Mouse (Mus musculus) lung, embryonic 14.5 days (tissue): ENCODE measurements around the gene Astn1. TPM values are rescaled to one million over a fixed set of nuclear protein-coding genes. Genes with fewer than 3 reads are reported as not detected.

Experiments used
- ATAC-seq: fragments of 200-750 bp; cut with Nextera tagmentation; 2 replicates; pipeline ENCODE4 v1.8.0; 2017; ENCODE audit warnings: mild to moderate bottlenecking, moderate TSS enrichment, moderate library complexity; ENCODE audit not compliant: insufficient read depth
- DNase-seq: peaks from one replicate; pipeline ENCODE4 v3.0.0-alpha.2; 2015
- H3K27ac ChIP-seq: fragments of 300-500 bp; sonication (generic); 2 replicates; pipeline ENCODE4 v1.5.1; 2014; ENCODE audit warnings: low read depth, mild to moderate bottlenecking, moderate library complexity
- H3K27me3 ChIP-seq: fragments of 300-500 bp; sonication (generic); 2 replicates; pipeline ENCODE4 v1.6.1; 2014; ENCODE audit warnings: low read length, control low read depth; ENCODE audit not compliant: insufficient read depth
- H3K36me3 ChIP-seq: fragments of 300-500 bp; sonication (generic); 2 replicates; pipeline ENCODE4 v1.6.1; 2014; ENCODE audit warnings: control low read depth; ENCODE audit not compliant: insufficient read depth
- H3K4me1 ChIP-seq: fragments of 300-500 bp; sonication (generic); 2 replicates; pipeline ENCODE4 v1.6.1; 2014; ENCODE audit warnings: antibody characterized with exemption, control low read depth; ENCODE audit not compliant: insufficient read depth
- H3K4me2 ChIP-seq: fragments of 300-500 bp; sonication (generic); 2 replicates; pipeline ENCODE4 v1.6.1; 2014; ENCODE audit warnings: mild to moderate bottlenecking
- H3K4me3 ChIP-seq: fragments of 300-500 bp; sonication (generic); 2 replicates; pipeline ENCODE4 v1.5.1; 2014; ENCODE audit warnings: low read depth, low read length
- H3K9ac ChIP-seq: fragments of 300-500 bp; sonication (generic); 2 replicates; pipeline ENCODE4 v1.6.1; 2014
- H3K9me3 ChIP-seq: fragments of 300-500 bp; sonication (generic); 2 replicates; pipeline ENCODE4 v1.6.1; 2016; ENCODE audit warnings: low read depth, low read length, control low read depth
- CTCF ChIP-seq: IDR thresholded peaks from 2 replicates; pipeline ENCODE4 v1.5.1; 2016; ENCODE audit warnings: antibody characterized with exemption, low read depth
- WGBS: fragments of 180-500 bp; shearing (Covaris S2); extraction: QIAGEN DNeasy Blood & Tissue Kit; methylation state at CpG from one replicate; pipeline ENCODE4 v1.1.7; 2014; 5-methylcytosine and 5-hydroxymethylcytosine counted together
- polyA plus RNA-seq: library from polyadenylated mRNA; unstranded; fragments of >200 nt; fragmentation: Nextera tagmentation; extraction: Ambion mirVana; gene quantifications from 2 replicates; pipeline ENCODE4 v1.2.1, GENCODE M21; 2014

Gene Astn1
- 0.36 and 0.89 TPM in 2 replicates for polyA plus RNA-seq

- DNase-seq: no peak
- TF ChIP-seq CTCF: no peak
- Histone ChIP-seq H3K27ac (no peak within 1 kb of the TSS), H3K9me3 (no peaks in the 10 kb centered on the region), H3K4me1 (no peaks in the 10 kb centered on the region), H3K9ac (peak within 1 kb of the TSS; percentile 34; the same call in 1 of the 2 replicates), H3K4me2 (peak within 1 kb of the TSS; percentile 67), H3K4me3 (peak within 1 kb of the TSS; percentile 34), H3K27me3 (peaks cover 24% of the 10 kb centered on the region), H3K36me3 (no peaks in the 10 kb centered on the region)
- 5% methylated on average over 2 of the region's 2 CpGs for WGBS
- ATAC-seq: no peak
These were observed at the start of gene Astn1 for GRCm38 (mm10) chr1:158361964-158362291. TSS of gene Astn1 (plus strand) at chr1:158362273.

GRCm38 (mm10) chr1:158323325-158323724, 38.7 kb upstream of the Astn1 start:
- Histone ChIP-seq H3K27me3 (no peaks in the 10 kb centered on the region), H3K4me3 (no peak overlapping the region), H3K9ac (no peak overlapping the region), H3K4me1 (no peaks in the 10 kb centered on the region), H3K9me3 (no peaks in the 10 kb centered on the region), H3K4me2 (no peak overlapping the region), H3K36me3 (no peaks in the 10 kb centered on the region), H3K27ac (no peak overlapping the region)
- WGBS: 77% methylated on average over 6 of the region's 6 CpGs
- no peak for ATAC-seq
- no peak for TF ChIP-seq CTCF
- DNase-seq: no peak

- 74% methylated on average over 5 of the region's 5 CpGs for WGBS
- no peak overlapping the region for H3K4me2 ChIP-seq
- H3K4me1 ChIP-seq: no peaks in the 10 kb centered on the region
- no peak overlapping the region for H3K9ac ChIP-seq
- DNase-seq (no peak), ATAC-seq (no peak)
- H3K27ac ChIP-seq: no peak overlapping the region
- H3K27me3 ChIP-seq: no peaks in the 10 kb centered on the region
- H3K4me3 ChIP-seq: no peak overlapping the region
- H3K9me3 ChIP-seq: no peaks in the 10 kb centered on the region
- no peaks in the 10 kb centered on the region for H3K36me3 ChIP-seq
- TF ChIP-seq CTCF: no peak
These were observed 33.9 kb upstream of the Astn1 start for GRCm38 (mm10) chr1:158328126-158328525.

- no peaks in the 10 kb centered on the region for H3K9me3 ChIP-seq
- WGBS: 87% methylated on average over 2 of the region's 2 CpGs
- H3K9ac ChIP-seq: no peak overlapping the region
- H3K27ac ChIP-seq: no peak overlapping the region
- no peak for DNase-seq
- H3K4me2 ChIP-seq: no peak overlapping the region
- no peaks in the 10 kb centered on the region for H3K4me1 ChIP-seq
- no peak for ATAC-seq
- H3K4me3 ChIP-seq: no peak overlapping the region
- no peak for TF ChIP-seq CTCF
- H3K36me3 ChIP-seq: no peaks in the 10 kb centered on the region
- no peaks in the 10 kb centered on the region for H3K27me3 ChIP-seq
These were observed 33.2 kb upstream of the Astn1 start for GRCm38 (mm10) chr1:158328839-158329238.

GRCm38 (mm10) chr1:158343243-158343714, 18.8 kb upstream of the Astn1 start:
- WGBS: 47% methylated on average over 6 of the region's 6 CpGs

GRCm38 (mm10) chr1:158353656-158354371, 8.3 kb upstream of the Astn1 start:
- Histone ChIP-seq H3K27ac (no peak overlapping the region), H3K4me2 (no peak overlapping the region), H3K36me3 (no peaks in the 10 kb centered on the region), H3K27me3 (peaks cover 25% of the 10 kb centered on the region), H3K4me1 (no peaks in the 10 kb centered on the region; the same call in 1 of the 2 replicates), H3K9me3 (no peaks in the 10 kb centered on the region), H3K4me3 (no peak overlapping the region), H3K9ac (no peak overlapping the region)
- no peak for TF ChIP-seq CTCF
- ATAC-seq (peak; percentile 52; the same call in 1 of the 2 replicates), DNase-seq (peak; percentile 86)
- WGBS: 44% methylated on average over 5 of the region's 5 CpGs

More at GRCm38 (mm10) chr1:158343243-158343714, 18.8 kb upstream of the Astn1 start:
- no peaks in the 10 kb centered on the region for H3K9me3 ChIP-seq
- no peaks in the 10 kb centered on the region for H3K27me3 ChIP-seq
- no peaks in the 10 kb centered on the region for H3K4me1 ChIP-seq
- ATAC-seq (no peak), DNase-seq (peak; percentile 56)
- no peaks in the 10 kb centered on the region for H3K36me3 ChIP-seq
- H3K4me2 ChIP-seq: no peak overlapping the region
- H3K27ac ChIP-seq: no peak overlapping the region
- H3K4me3 ChIP-seq: no peak overlapping the region
- H3K9ac ChIP-seq: no peak overlapping the region
- TF ChIP-seq CTCF: peak; percentile 50

- no peaks in the 10 kb centered on the region; the same call in 1 of the 2 replicates for H3K4me1 ChIP-seq
- WGBS: 10% methylated on average over 28 of the region's 28 CpGs
- no peaks in the 10 kb centered on the region for H3K36me3 ChIP-seq
- peaks cover 25% of the 10 kb centered on the region for H3K27me3 ChIP-seq
- peak overlapping the region; percentile 45 for H3K4me3 ChIP-seq
- DNase-seq: peak; percentile 67
- H3K4me2 ChIP-seq: peak overlapping the region; percentile 78
- H3K9me3 ChIP-seq: no peaks in the 10 kb centered on the region
- peak; percentile 26 for ATAC-seq
- H3K27ac ChIP-seq: no peak overlapping the region
- H3K9ac ChIP-seq: peak overlapping the region; percentile 23; the same call in 1 of the 2 replicates
- no peak for TF ChIP-seq CTCF
These were observed 6.7 kb upstream of the Astn1 start for GRCm38 (mm10) chr1:158355177-158356050.
